Mouse (Mus musculus): Measurements from ENCODE around the gene Nubpl. TPM values are rescaled to one million over a fixed set of nuclear protein-coding genes. Genes with fewer than 3 reads are reported as not detected.

Gene Nubpl
- polyA plus RNA-seq, 1 experiment from 2014 or later, result 9.3 TPM

DNA sequence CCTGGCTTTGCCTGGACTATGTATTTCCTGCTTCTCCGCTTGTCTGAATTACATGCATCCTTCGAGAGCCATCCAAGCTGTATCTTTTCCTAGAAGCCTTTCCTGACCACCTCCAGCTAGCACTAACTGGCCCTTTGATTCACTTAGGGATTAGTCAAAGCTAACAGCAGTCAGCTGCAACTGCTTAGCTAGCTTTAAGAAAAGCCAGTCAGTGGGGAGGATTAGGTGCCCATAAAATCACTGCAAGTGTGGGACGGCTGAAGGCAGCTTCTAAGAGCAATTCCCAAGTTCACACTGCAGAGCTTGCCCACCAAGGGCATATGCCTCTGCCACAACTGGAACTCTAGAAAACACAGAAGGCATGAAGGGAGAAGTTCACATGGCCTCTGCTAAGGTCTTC is 252.7 kb downstream of the Nubpl start:
- Histone ChIP-seq H3K27me3 (no peaks in the 10 kb centered on the region), H3K4me1 (no peaks in the 10 kb centered on the region), H3K36me3 (no peaks in the 10 kb centered on the region), H3K27ac (replicated peaks) (no peak overlapping the region), H3K9me3 (no peaks in the 10 kb centered on the region), H3K9ac (replicated peaks) (no peak overlapping the region), H3K4me3 (no peak overlapping the region), H3K4me2 (replicated peaks) (no peak overlapping the region)
- no peak for ATAC-seq (replicated peaks)
- WGBS, result 43% methylated on average over 3 of the region's 3 CpGs

DNA sequence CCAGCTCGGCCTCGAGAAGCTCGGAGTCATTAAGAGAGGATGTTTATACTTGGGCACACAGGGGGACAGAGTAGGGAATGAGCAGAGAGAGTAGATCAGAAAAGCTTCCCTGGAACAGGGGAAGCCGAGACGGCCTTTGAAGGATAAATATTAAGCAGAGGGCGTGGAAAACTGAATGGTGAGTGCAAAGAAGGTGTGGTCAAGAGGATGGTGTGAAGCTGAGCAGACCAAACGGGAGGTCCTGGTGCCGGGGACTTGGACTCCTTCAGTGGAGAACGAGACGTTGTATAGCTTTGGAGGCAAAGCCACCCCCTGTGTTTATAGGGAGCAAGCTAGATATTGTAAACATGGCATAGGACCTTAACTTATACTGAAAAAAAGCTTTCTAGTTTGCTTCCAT is 261.9 kb downstream of the Nubpl start:
- Histone ChIP-seq H3K27ac (replicated peaks) (no peak overlapping the region), H3K4me1 (no peaks in the 10 kb centered on the region), H3K36me3 (no peaks in the 10 kb centered on the region), H3K4me3 (no peak overlapping the region), H3K9me3 (no peaks in the 10 kb centered on the region), H3K27me3 (no peaks in the 10 kb centered on the region), H3K9ac (replicated peaks) (no peak overlapping the region), H3K4me2 (replicated peaks) (no peak overlapping the region)
- WGBS, result 81% methylated on average over 10 of the region's 10 CpGs
- no peak for ATAC-seq (replicated peaks)

DNA sequence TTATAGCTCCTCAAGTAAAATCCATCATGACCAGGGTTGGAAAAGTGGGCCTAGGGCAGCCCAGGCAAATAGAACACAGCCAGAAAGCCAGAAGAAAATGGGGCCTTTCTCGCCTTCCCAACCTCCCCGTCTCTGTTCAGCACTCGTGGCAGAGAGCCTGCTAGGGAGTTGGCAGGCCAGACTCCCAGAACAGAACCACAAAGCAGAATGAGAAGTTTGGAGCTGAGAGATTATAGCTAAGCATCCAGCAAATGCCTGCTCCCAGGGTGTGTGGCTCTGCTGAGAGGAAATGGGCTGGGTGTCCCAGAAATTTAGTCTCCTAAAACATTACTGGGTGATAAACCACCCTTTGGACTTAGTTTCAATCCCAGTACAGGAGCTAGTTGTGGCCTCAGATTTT is 262.6 kb downstream of the Nubpl start:
- H3K9me3 ChIP-seq, result no peaks in the 10 kb centered on the region
- no peak overlapping the region for H3K27ac ChIP-seq (replicated peaks)
- H3K36me3 ChIP-seq, result no peaks in the 10 kb centered on the region
- no peaks in the 10 kb centered on the region for H3K4me1 ChIP-seq
- no peak overlapping the region for H3K4me2 ChIP-seq (replicated peaks)
- ATAC-seq (replicated peaks), result no peak
- 55% methylated on average over 3 of the region's 3 CpGs for WGBS
- H3K27me3 ChIP-seq, result no peaks in the 10 kb centered on the region
- H3K9ac ChIP-seq (replicated peaks), result no peak overlapping the region
- no peak overlapping the region for H3K4me3 ChIP-seq

DNA sequence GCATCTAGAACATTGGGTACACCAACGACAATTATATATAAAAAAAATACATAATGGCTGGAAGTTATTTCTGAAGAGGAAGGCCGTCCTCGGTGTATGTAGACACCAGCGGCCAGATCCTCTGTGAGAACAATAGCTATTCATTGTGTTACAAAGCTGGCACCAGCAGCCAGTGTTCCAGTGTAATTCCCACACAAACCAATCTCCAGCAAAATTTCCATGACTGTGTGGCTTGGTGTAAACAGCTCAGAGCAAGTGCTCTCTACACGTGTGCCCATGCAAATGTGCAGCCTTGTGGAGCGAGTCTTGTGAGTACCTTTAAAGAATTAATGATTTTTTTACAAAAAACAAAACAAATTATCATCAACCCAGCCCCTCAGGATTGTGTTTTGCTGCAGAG is 263.7 kb downstream of the Nubpl start:
- Histone ChIP-seq H3K4me3 (no peak overlapping the region), H3K27ac (replicated peaks) (no peak overlapping the region), H3K9ac (replicated peaks) (no peak overlapping the region), H3K4me1 (no peaks in the 10 kb centered on the region), H3K4me2 (replicated peaks) (no peak overlapping the region), H3K27me3 (no peaks in the 10 kb centered on the region), H3K9me3 (no peaks in the 10 kb centered on the region), H3K36me3 (no peaks in the 10 kb centered on the region)
- 13% methylated on average over 6 of the region's 6 CpGs for WGBS
- ATAC-seq (replicated peaks), result no peak

Other genes starting within 250 kb of the Nubpl start
- gene Heatr5a, start 126.4 kb upstream of the Nubpl start, polyA plus RNA-seq (2015; fragmentation: Nextera tagmentation; extraction: Ambion mirVana), result 5.4 and 5.9 TPM in 2 replicates
- 14.9 and 16.4 TPM in 2 replicates for gene Dtd2, start 91.2 kb upstream of the Nubpl start, polyA plus RNA-seq (2015; fragmentation: Nextera tagmentation; extraction: Ambion mirVana)
- not detected in 2 replicates for gene Gpr33, start 69.7 kb upstream of the Nubpl start, polyA plus RNA-seq (2015; fragmentation: Nextera tagmentation; extraction: Ambion mirVana)

Measured in forebrain, embryonic 15.5 days (tissue).